In the genomic region with DNA sequence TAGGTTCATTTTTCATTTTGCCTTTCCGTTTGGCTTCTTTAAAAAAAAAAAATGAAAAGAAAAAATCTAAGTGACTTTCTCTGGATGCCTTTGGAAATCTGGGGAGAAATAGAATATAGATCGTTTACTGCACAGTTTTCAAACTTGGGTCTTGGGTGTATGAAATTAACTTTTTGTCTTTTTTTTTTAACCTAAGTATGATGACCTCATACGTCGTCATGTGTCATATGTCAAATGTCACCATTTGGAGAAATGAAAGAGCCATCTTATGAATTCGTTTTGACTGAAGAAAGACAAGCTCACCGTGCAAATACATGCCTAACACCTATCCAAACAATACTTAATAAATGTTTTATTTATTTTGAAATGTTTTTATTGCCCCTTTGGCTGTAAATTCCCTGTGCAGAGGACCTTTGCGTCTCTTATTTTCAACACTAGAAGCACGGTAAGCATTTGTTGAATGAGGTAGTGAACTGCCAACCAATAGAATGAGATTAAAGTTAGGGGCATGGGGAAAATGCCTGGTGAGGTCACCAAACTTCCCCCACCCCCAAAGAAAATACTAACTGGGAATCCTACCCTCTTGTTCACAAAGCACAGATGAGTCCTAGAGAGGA, we compare ENCODE assay signal across 8 mouse cellular contexts. TPM values are rescaled to one million over a fixed set of nuclear protein-coding genes. Genes with fewer than 3 reads are reported as not detected.
A peak's percentile ranks its signal among the peaks of the same experiment; 100 is the strongest.
DNase-seq lines count a peak whose midpoint lies in the region; ATAC-seq and TF ChIP-seq lines count a peak whose summit lies in the region.

No protein-coding gene starts in this region.

- H3K27ac ChIP-seq in heart, embryonic 11.5 days (ENCODE audit: low read depth, low read length), result peak overlapping the region; percentile 94
- peak overlapping the region; percentile 97 for H3K27ac ChIP-seq in forebrain, embryonic 15.5 days (replicated peaks)

- 13% methylated on average over 8 of the region's 8 CpGs for WGBS in heart, embryonic 11.5 days (ENCODE audit: insufficient replicate concordance)
- WGBS in forebrain, embryonic 15.5 days, result 19% methylated on average over 8 of the region's 8 CpGs

- peaks cover 8% of the 10 kb centered on the region; the same call in 1 of the 2 replicates for H3K4me1 ChIP-seq in heart, embryonic 11.5 days (ENCODE audit: control insufficient read depth, insufficient read depth, low read length)
- H3K4me1 ChIP-seq in E14TG2a.4 (replicated peaks; ENCODE audit: low read depth, low read length), result peaks cover 17% of the 10 kb centered on the region
- peaks cover 22% of the 10 kb centered on the region for H3K4me1 ChIP-seq in forebrain, embryonic 15.5 days

- ATAC-seq in heart, embryonic 11.5 days (replicated peaks; ENCODE audit: insufficient number of reproducible peaks, low FRiP score, low TSS enrichment), result no peak
- no peak for ATAC-seq in forebrain, embryonic 15.5 days (replicated peaks)

- no peak for DNase-seq in heart, postnatal 25 days (ENCODE audit: low spot score)
- DNase-seq in lung, postnatal 36 days, result peak; percentile 8
- DNase-seq in layer of hippocampus, postnatal 10 days (ENCODE audit: low spot score in 2 of 2), result no peak
- DNase-seq in left cerebral cortex, postnatal 36 days (ENCODE audit: low spot score in 2 of 2), result no peak
- no peak for DNase-seq in spleen, postnatal 14 days (ENCODE audit: low spot score in 2 of 2)

- peak overlapping the region; percentile 94 for H3K4me3 ChIP-seq in heart, embryonic 11.5 days (ENCODE audit: low read depth, low read length)
- peak overlapping the region; percentile 91 for H3K4me3 ChIP-seq in E14TG2a.4 (replicated peaks; ENCODE audit: low read length)
- H3K4me3 ChIP-seq in forebrain, embryonic 15.5 days, result peak overlapping the region; percentile 92

- intact Hi-C loops in heart, postnatal 25 days (cut with DNase I), result loop anchor here (5.0 kb wide), 1 partner anchor 52 kb away; a partner anchor contains a TSS
- intact Hi-C loops in left cerebral cortex, postnatal 36 days (cut with DNase I), result no loop called here

- H3K36me3 ChIP-seq in heart, embryonic 11.5 days (ENCODE audit: control insufficient read depth, insufficient read depth, low read length), result no peaks in the 10 kb centered on the region
- H3K36me3 ChIP-seq in E14TG2a.4 (ENCODE audit: insufficient read depth, low read length), result peaks cover 16% of the 10 kb centered on the region
- no peaks in the 10 kb centered on the region for H3K36me3 ChIP-seq in forebrain, embryonic 15.5 days

- H3K9me3 ChIP-seq in heart, embryonic 11.5 days (replicated peaks; ENCODE audit: control insufficient read depth, low read length), result no peaks in the 10 kb centered on the region
- no peaks in the 10 kb centered on the region for H3K9me3 ChIP-seq in E14TG2a.4 (ENCODE audit: low read length)
- H3K9me3 ChIP-seq in forebrain, embryonic 15.5 days, result no peaks in the 10 kb centered on the region

- peak overlapping the region; percentile 85 for H3K9ac ChIP-seq in heart, embryonic 11.5 days (ENCODE audit: low read depth, low read length)
- peak overlapping the region; percentile 85 for H3K9ac ChIP-seq in forebrain, embryonic 15.5 days (replicated peaks)

- TF ChIP-seq CTCF in E14TG2a.4 (conservative IDR thresholded peaks at IDR 0.05; ENCODE audit: low read length), result no peak

- peak overlapping the region; percentile 96 for H3K4me2 ChIP-seq in heart, embryonic 11.5 days
- peak overlapping the region; percentile 94 for H3K4me2 ChIP-seq in forebrain, embryonic 15.5 days (replicated peaks)

- no peaks in the 10 kb centered on the region for H3K27me3 ChIP-seq in heart, embryonic 11.5 days (ENCODE audit: control insufficient read depth, insufficient read depth, low read length)
- peaks cover 6% of the 10 kb centered on the region for H3K27me3 ChIP-seq in E14TG2a.4 (ENCODE audit: insufficient read depth, low read length)
- peaks cover 9% of the 10 kb centered on the region; the same call in 1 of the 2 replicates for H3K27me3 ChIP-seq in forebrain, embryonic 15.5 days

RNA-seq across cellular contexts. Expression of a gene that starts 0.8 kb away (rescaled TPM):
- polyA plus RNA-seq in heart, embryonic 11.5 days (2014; fragmentation: Nextera tagmentation; extraction: Ambion mirVana), result 3.5 and 4.1 TPM in 2 replicates
- total RNA-seq in heart, postnatal 25 days (2021), result 10 to 100 TPM; 11.8 to 12.3 TPM
- 3.2 and 3.9 TPM in 2 replicates for polyA plus RNA-seq in forebrain, embryonic 15.5 days (2015; fragmentation: Nextera tagmentation; extraction: Ambion mirVana)
- 10 to 100 TPM; 30.7 to 32.8 TPM for total RNA-seq in layer of hippocampus, postnatal 10 days (2021)
- 10 to 100 TPM; 35.7 to 39.5 TPM for total RNA-seq in left cerebral cortex, postnatal 36 days (2021)

RNA-seq across cellular contexts. Expression of a gene that starts 53.9 kb away (rescaled TPM):
- 1.1 and 1.6 TPM in 2 replicates for polyA plus RNA-seq in heart, embryonic 11.5 days (2014; fragmentation: Nextera tagmentation; extraction: Ambion mirVana)
- 1 to 10 TPM; 2.7 to 2.9 TPM for total RNA-seq in heart, postnatal 25 days (2021)
- 2.7 and 4.1 TPM in 2 replicates for polyA plus RNA-seq in forebrain, embryonic 15.5 days (2015; fragmentation: Nextera tagmentation; extraction: Ambion mirVana)
- total RNA-seq in layer of hippocampus, postnatal 10 days (2021), result 1 to 10 TPM; 2.2 to 2.7 TPM
- 1 to 10 TPM; 1.6 to 1.8 TPM for total RNA-seq in left cerebral cortex, postnatal 36 days (2021)
